Mouse (Mus musculus) midbrain, postnatal 0 days (tissue): Measurements from ENCODE around the gene Bdkrb1. TPM values are rescaled to one million over a fixed set of nuclear protein-coding genes. Genes with fewer than 3 reads are reported as not detected.
A peak's percentile ranks its signal among the peaks of the same experiment; 100 is the strongest.

Experiments used
- ATAC-seq: fragments of 200-750 bp; cut with Nextera tagmentation; 2 replicates; pipeline ENCODE4 v1.8.0; 2017; ENCODE audit warnings: moderate number of reproducible peaks, mild to moderate bottlenecking, moderate TSS enrichment, moderate library complexity; ENCODE audit not compliant: low FRiP score
- DNase-seq: peaks from one replicate; pipeline ENCODE4 v3.0.0-alpha.2; 2015; ENCODE audit warnings: low spot score
- H3K27ac ChIP-seq: fragments of 300-500 bp; sonication (generic); 2 replicates; pipeline ENCODE4 v1.5.1; 2014; ENCODE audit warnings: low read depth, mild to moderate bottlenecking, low read length, mixed read lengths
- H3K27me3 ChIP-seq: fragments of 300-500 bp; sonication (generic); 2 replicates; pipeline ENCODE4 v1.6.1; 2014; ENCODE audit warnings: low read length, control low read depth, mixed read lengths; ENCODE audit not compliant: insufficient read depth
- H3K36me3 ChIP-seq: fragments of 300-500 bp; sonication (generic); 2 replicates; pipeline ENCODE4 v1.6.1; 2014; ENCODE audit warnings: low read length, control low read depth, mixed read lengths; ENCODE audit not compliant: insufficient read depth
- H3K4me1 ChIP-seq: fragments of 300-500 bp; sonication (generic); 2 replicates; pipeline ENCODE4 v1.6.1; 2014; ENCODE audit warnings: mild to moderate bottlenecking, control low read depth, antibody characterized with exemption, low read length, mixed read lengths; ENCODE audit not compliant: insufficient read depth
- H3K4me2 ChIP-seq: fragments of 300-500 bp; sonication (generic); 2 replicates; pipeline ENCODE4 v1.6.1; 2014; ENCODE audit warnings: low read depth, mild to moderate bottlenecking, low read length, mixed read lengths; ENCODE audit not compliant: poor library complexity, severe bottlenecking
- H3K4me3 ChIP-seq: fragments of 300-500 bp; sonication (generic); 2 replicates; pipeline ENCODE4 v1.5.1; 2014; ENCODE audit warnings: low read depth, mild to moderate bottlenecking, low read length, moderate library complexity
- H3K9ac ChIP-seq: fragments of 300-500 bp; sonication (generic); replicated peaks from 2 replicates; pipeline ENCODE4 v1.6.1; 2014; ENCODE audit warnings: mild to moderate bottlenecking, low read length, moderate library complexity, mixed read lengths; ENCODE audit not compliant: poor library complexity, severe bottlenecking
- H3K9me3 ChIP-seq: fragments of 300-500 bp; sonication (generic); 2 replicates; pipeline ENCODE4 v1.6.1; 2016; ENCODE audit warnings: low read length, control low read depth
- CTCF ChIP-seq: IDR thresholded peaks from 2 replicates; pipeline ENCODE4 v1.5.1; 2016; ENCODE audit warnings: antibody characterized with exemption, mild to moderate bottlenecking
- WGBS: fragments of 180-500 bp; shearing (Covaris S2); extraction: QIAGEN DNeasy Blood & Tissue Kit; methylation state at CpG from one replicate; pipeline ENCODE4 v1.1.7; 2014; 5-methylcytosine and 5-hydroxymethylcytosine counted together
- polyA plus RNA-seq: library from polyadenylated mRNA; unstranded; fragments of >200 nt; fragmentation: Nextera tagmentation; extraction: Ambion mirVana; gene quantifications from 2 replicates; pipeline ENCODE4 v1.2.1, GENCODE M21; 2015
- total RNA-seq: library from RNA; depleted of rRNA; stranded (reverse); fragments of >200 nt; gene quantifications from 2 replicates; pipeline ENCODE4 v1.2.3, GENCODE M21; 2014

The Bdkrb1 gene
- total and polyA plus RNA-seq, 2 experiments from 2014 or later: 0.19 to 0.22 TPM

- Histone ChIP-seq H3K27ac (no peak overlapping the region), H3K4me3 (no peak overlapping the region), H3K4me2 (no peak overlapping the region), H3K27me3 (no peaks in the 10 kb centered on the region), H3K36me3 (no peaks in the 10 kb centered on the region), H3K4me1 (no peaks in the 10 kb centered on the region), H3K9me3 (no peaks in the 10 kb centered on the region), H3K9ac (no peak overlapping the region)
- ATAC-seq (no peak), DNase-seq (no peak)
- WGBS: 70% methylated on average over 5 of the region's 5 CpGs
- no peak for TF ChIP-seq CTCF
These were observed 3.8 kb upstream of the Bdkrb1 start for GRCm38 (mm10) chr12:105599098-105599497.

GRCm38 (mm10) chr12:105601586-105601985 lies 1.3 kb upstream of the Bdkrb1 start:
- TF ChIP-seq CTCF: no peak
- Histone ChIP-seq H3K9me3 (no peaks in the 10 kb centered on the region), H3K27ac (no peak overlapping the region), H3K4me1 (no peaks in the 10 kb centered on the region), H3K27me3 (no peaks in the 10 kb centered on the region), H3K4me2 (no peak overlapping the region), H3K36me3 (no peaks in the 10 kb centered on the region), H3K4me3 (no peak overlapping the region), H3K9ac (no peak overlapping the region)
- ATAC-seq (no peak), DNase-seq (peak; percentile 62)
- WGBS: 31% methylated on average over 6 of the region's 6 CpGs

- TF ChIP-seq CTCF: no peak
- 96% methylated on average over 11 of the region's 11 CpGs for WGBS
- no peaks in the 10 kb centered on the region for H3K9me3 ChIP-seq
- no peaks in the 10 kb centered on the region for H3K36me3 ChIP-seq
- no peaks in the 10 kb centered on the region for H3K27me3 ChIP-seq
- no peak overlapping the region for H3K9ac ChIP-seq
- H3K4me1 ChIP-seq: no peaks in the 10 kb centered on the region
- ATAC-seq (no peak), DNase-seq (no peak)
- H3K4me3 ChIP-seq: no peak overlapping the region
- no peak overlapping the region for H3K27ac ChIP-seq
- no peak overlapping the region for H3K4me2 ChIP-seq
These were observed 1.0 kb downstream of the Bdkrb1 start for GRCm38 (mm10) chr12:105603904-105604303.

GRCm38 (mm10) chr12:105605212-105605611 lies 2.3 kb downstream of the Bdkrb1 start:
- H3K27me3 ChIP-seq: no peaks in the 10 kb centered on the region
- no peak overlapping the region for H3K4me2 ChIP-seq
- no peak overlapping the region for H3K9ac ChIP-seq
- TF ChIP-seq CTCF: no peak
- 14% methylated on average over 8 of the region's 8 CpGs for WGBS
- no peak overlapping the region for H3K27ac ChIP-seq
- no peaks in the 10 kb centered on the region for H3K36me3 ChIP-seq
- H3K4me3 ChIP-seq: no peak overlapping the region
- DNase-seq: no peak
- ATAC-seq: no peak
- no peaks in the 10 kb centered on the region for H3K4me1 ChIP-seq
- H3K9me3 ChIP-seq: no peaks in the 10 kb centered on the region

GRCm38 (mm10) chr12:105606881-105607280 lies 4.0 kb downstream of the Bdkrb1 start:
- 88% methylated on average over 4 of the region's 4 CpGs for WGBS

GRCm38 (mm10) chr12:105611045-105611444 lies 8.2 kb downstream of the Bdkrb1 start:
- H3K4me3 ChIP-seq: no peak overlapping the region
- DNase-seq: no peak
- no peak for ATAC-seq
- no peaks in the 10 kb centered on the region for H3K9me3 ChIP-seq
- TF ChIP-seq CTCF: no peak
- no peak overlapping the region for H3K4me2 ChIP-seq
- H3K4me1 ChIP-seq: no peaks in the 10 kb centered on the region
- H3K36me3 ChIP-seq: peaks cover 9% of the 10 kb centered on the region
- H3K27me3 ChIP-seq: no peaks in the 10 kb centered on the region
- H3K9ac ChIP-seq: no peak overlapping the region
- WGBS: 95% methylated on average over 2 of the region's 2 CpGs
- H3K27ac ChIP-seq: no peak overlapping the region

More at GRCm38 (mm10) chr12:105606881-105607280, 4.0 kb downstream of the Bdkrb1 start:
- no peak overlapping the region for H3K4me3 ChIP-seq
- no peaks in the 10 kb centered on the region for H3K9me3 ChIP-seq
- no peaks in the 10 kb centered on the region for H3K4me1 ChIP-seq
- no peak for ATAC-seq
- no peak overlapping the region for H3K27ac ChIP-seq
- H3K9ac ChIP-seq: no peak overlapping the region
- TF ChIP-seq CTCF: no peak
- H3K4me2 ChIP-seq: no peak overlapping the region
- H3K27me3 ChIP-seq: no peaks in the 10 kb centered on the region
- DNase-seq: no peak
- H3K36me3 ChIP-seq: no peaks in the 10 kb centered on the region
